ENCODE assay signal across 7 mouse cellular contexts in genomic region chr5:76952112-76953040, GRCm38 (mm10). TPM values are rescaled to one million over a fixed set of nuclear protein-coding genes. Genes with fewer than 3 reads are reported as not detected.
DNase-seq lines count a peak whose midpoint lies in the region; ATAC-seq and TF ChIP-seq lines count a peak whose summit lies in the region.

No protein-coding gene starts in this region.

- peaks cover 12% of the 10 kb centered on the region; the same call in 1 of the 2 replicates for H3K79me2 ChIP-seq in liver, adult 2 months (ENCODE audit: control insufficient read depth, insufficient read depth, low read length)

- 21% methylated on average over 7 of the region's 7 CpGs for WGBS in forebrain, embryonic 11.5 days
- WGBS in liver, adult 2 months: 5% methylated on average over 7 of the region's 7 CpGs

- no peak for TF ChIP-seq CTCF in testis, adult 2 months (IDR thresholded peaks at IDR 0.05; ENCODE audit: control insufficient read depth, insufficient read depth, insufficient replicate concordance, low read depth, low read length)
- TF ChIP-seq CTCF in liver, adult 2 months (IDR thresholded peaks at IDR 0.05; ENCODE audit: low read depth, low read length): no peak

- no peak for ATAC-seq in forebrain, embryonic 11.5 days (replicated peaks; ENCODE audit: low FRiP score)

- H3K27me3 ChIP-seq in testis, adult 2 months (ENCODE audit: control insufficient read depth, insufficient read depth, low read length): no peaks in the 10 kb centered on the region
- no peaks in the 10 kb centered on the region for H3K27me3 ChIP-seq in forebrain, embryonic 11.5 days (ENCODE audit: control insufficient read depth, insufficient read depth, low read length)
- no peaks in the 10 kb centered on the region for H3K27me3 ChIP-seq in liver, adult 2 months (ENCODE audit: control insufficient read depth, insufficient read depth, low read length)

- H3K9ac ChIP-seq in forebrain, embryonic 11.5 days (ENCODE audit: low read length): peak overlapping the region; percentile 86
- peak overlapping the region; percentile 96 for H3K9ac ChIP-seq in liver, adult 2 months (ENCODE audit: low read depth, low read length)

- H3K4me1 ChIP-seq in testis, adult 2 months (ENCODE audit: control insufficient read depth, insufficient read depth, low read length): peaks cover 10% of the 10 kb centered on the region
- 0 out of 2 replicates have a peak, but pooled peaks cover 8% of the 10 kb centered on the region for H3K4me1 ChIP-seq in forebrain, embryonic 11.5 days (replicated peaks; ENCODE audit: control insufficient read depth, insufficient read depth, low read length)
- H3K4me1 ChIP-seq in liver, adult 2 months (ENCODE audit: control insufficient read depth, insufficient read depth, low read length): peaks cover 30% of the 10 kb centered on the region

- peak overlapping the region; percentile 73 for H3K4me2 ChIP-seq in forebrain, embryonic 11.5 days (ENCODE audit: low read depth, low read length, severe bottlenecking)

- H3K36me3 ChIP-seq in testis, adult 2 months (ENCODE audit: control insufficient read depth, insufficient read depth, low read length): no peaks in the 10 kb centered on the region
- H3K36me3 ChIP-seq in forebrain, embryonic 11.5 days (ENCODE audit: control insufficient read depth, insufficient read depth, low read length): peaks cover 9% of the 10 kb centered on the region
- H3K36me3 ChIP-seq in liver, adult 2 months (ENCODE audit: control insufficient read depth, insufficient read depth, low read length): peaks cover 13% of the 10 kb centered on the region

- no peak for DNase-seq in testis, postnatal 14 days (ENCODE audit: low spot score)
- DNase-seq in forebrain, embryonic 11.5 days (ENCODE audit: low spot score): no peak
- peak; percentile 63 for DNase-seq in liver, adult 2 months (ENCODE audit: extremely low read depth, low read depth, low spot score)
- no peak for DNase-seq in right cerebral cortex, adult 18-20 months
- DNase-seq in spleen, postnatal 4 days (ENCODE audit: low spot score in 2 of 2): no peak
- DNase-seq in thymus, postnatal 4 days: no peak

- TF ChIP-seq POLR2A in testis, adult 2 months (IDR thresholded peaks at IDR 0.05; ENCODE audit: control insufficient read depth, low read depth, low read length): no peak
- TF ChIP-seq POLR2A in liver, adult 2 months (IDR thresholded peaks at IDR 0.05; ENCODE audit: extremely low read depth, insufficient read depth, low read length): no peak

- peak overlapping the region; percentile 97 for H3K4me3 ChIP-seq in testis, adult 2 months (ENCODE audit: control insufficient read depth, low read depth, low read length)
- H3K4me3 ChIP-seq in forebrain, embryonic 11.5 days (ENCODE audit: low read depth, low read length): peak overlapping the region; percentile 74
- peak overlapping the region; percentile 92 for H3K4me3 ChIP-seq in liver, adult 2 months (ENCODE audit: insufficient read depth, low read depth, low read length)

- no peaks in the 10 kb centered on the region for H3K9me3 ChIP-seq in forebrain, embryonic 11.5 days (ENCODE audit: control insufficient read depth, low read length)

- H3K27ac ChIP-seq in testis, adult 2 months (ENCODE audit: control insufficient read depth, insufficient read depth, low read depth, low read length): peak overlapping the region; percentile 94
- peak overlapping the region; percentile 73 for H3K27ac ChIP-seq in forebrain, embryonic 11.5 days (ENCODE audit: low read depth, low read length)
- H3K27ac ChIP-seq in liver, adult 2 months (replicated peaks; ENCODE audit: insufficient read depth, low read depth, low read length): peak overlapping the region; percentile 95

RNA-seq across cellular contexts. Expression of gene Ppat, which starts 1.0 kb away (rescaled TPM):
- 2.7 and 4.0 TPM in 2 replicates for polyA plus RNA-seq in testis, adult 2 months (2012; rRNA removed)
- 46.1 and 50.1 TPM in 2 replicates for polyA plus RNA-seq in forebrain, embryonic 11.5 days (2014; fragmentation: Nextera tagmentation; extraction: Ambion mirVana)
- total RNA-seq in liver, adult 2 months (2014; rRNA removed): 22.8 and 30.3 TPM in 2 replicates
- 5.3 and 6.4 TPM in 2 replicates for polyA plus RNA-seq in liver, adult 2 months (2012; rRNA removed)

RNA-seq across cellular contexts. Expression of gene Paics, which starts 1.3 kb away (rescaled TPM):
- polyA plus RNA-seq in testis, adult 2 months (2012; rRNA removed): 23.0 and 25.1 TPM in 2 replicates
- polyA plus RNA-seq in forebrain, embryonic 11.5 days (2014; fragmentation: Nextera tagmentation; extraction: Ambion mirVana): 456 and 462 TPM in 2 replicates
- 303 and 359 TPM in 2 replicates for total RNA-seq in liver, adult 2 months (2014; rRNA removed)
- 165 and 187 TPM in 2 replicates for polyA plus RNA-seq in liver, adult 2 months (2012; rRNA removed)

RNA-seq across cellular contexts. Expression of gene Srp72, which starts 22.1 kb away (rescaled TPM):
- polyA plus RNA-seq in testis, adult 2 months (2012; rRNA removed): 45.3 and 56.2 TPM in 2 replicates
- polyA plus RNA-seq in forebrain, embryonic 11.5 days (2014; fragmentation: Nextera tagmentation; extraction: Ambion mirVana): 72.4 and 77.1 TPM in 2 replicates
- 43.4 and 43.5 TPM in 2 replicates for total RNA-seq in liver, adult 2 months (2014; rRNA removed)
- polyA plus RNA-seq in liver, adult 2 months (2012; rRNA removed): 18.4 and 23.1 TPM in 2 replicates

RNA-seq across cellular contexts. Expression of gene Aasdh, which starts 47.1 kb away (rescaled TPM):
- polyA plus RNA-seq in testis, adult 2 months (2012; rRNA removed): 12.5 and 15.8 TPM in 2 replicates
- polyA plus RNA-seq in forebrain, embryonic 11.5 days (2014; fragmentation: Nextera tagmentation; extraction: Ambion mirVana): 23.6 and 27.5 TPM in 2 replicates
- total RNA-seq in liver, adult 2 months (2014; rRNA removed): 9.3 and 14.3 TPM in 2 replicates
- 7.8 and 9.7 TPM in 2 replicates for polyA plus RNA-seq in liver, adult 2 months (2012; rRNA removed)

RNA-seq across cellular contexts. Expression of gene Arl9, which starts 51.5 kb away (rescaled TPM):
- 84.8 and 131 TPM in 2 replicates for polyA plus RNA-seq in testis, adult 2 months (2012; rRNA removed)
- polyA plus RNA-seq in forebrain, embryonic 11.5 days (2014; fragmentation: Nextera tagmentation; extraction: Ambion mirVana): not detected in 2 replicates
- total RNA-seq in liver, adult 2 months (2014; rRNA removed): not detected in 2 replicates
- 0.33 TPM in 1 of 2 replicates, not detected in the other for polyA plus RNA-seq in liver, adult 2 months (2012; rRNA removed)
